Mouse (Mus musculus) telencephalon, adult 2 months (tissue): ENCODE data around the gene Ptrh2.
A peak's percentile ranks its signal among the peaks of the same experiment; 100 is the strongest.

Experiments
- DNase-seq: peaks from one replicate; pipeline ENCODE4 v3.0.0-alpha.2; 2011; ENCODE audit warnings: low read depth, low spot score

Gene Ptrh2

GRCm38 (mm10) chr11:86683395-86684125, at the start of gene Ptrh2, which contains the start of gene Vmp1:
Gene Ptrh2 (plus strand): TSS chr11:86683985.
Gene Vmp1 (minus strand): TSS chr11:86683836.
- peak; percentile 97 for DNase-seq

GRCm38 (mm10) chr11:86634396-86634795, 49.4 kb upstream of the Ptrh2 start:
- no peak for DNase-seq

GRCm38 (mm10) chr11:86637697-86638096, 46.1 kb upstream of the Ptrh2 start:
- DNase-seq = no peak

GRCm38 (mm10) chr11:86641714-86642113, 42.1 kb upstream of the Ptrh2 start:
- no peak for DNase-seq

GRCm38 (mm10) chr11:86644553-86644952, 39.2 kb upstream of the Ptrh2 start:
- DNase-seq = no peak

- peak; percentile 56 for DNase-seq
Measured at GRCm38 (mm10) chr11:86646136-86646834, 37.5 kb upstream of the Ptrh2 start.

- no peak for DNase-seq
Measured at GRCm38 (mm10) chr11:86646885-86647459, 36.8 kb upstream of the Ptrh2 start.

- DNase-seq = no peak
Measured at GRCm38 (mm10) chr11:86647706-86648447, 35.9 kb upstream of the Ptrh2 start.

- DNase-seq = no peak
Measured at GRCm38 (mm10) chr11:86649542-86649941, 34.2 kb upstream of the Ptrh2 start.

- no peak for DNase-seq
Measured at GRCm38 (mm10) chr11:86650676-86651075, 33.1 kb upstream of the Ptrh2 start.

GRCm38 (mm10) chr11:86652578-86652979, 31.2 kb upstream of the Ptrh2 start:
- DNase-seq = no peak

GRCm38 (mm10) chr11:86653446-86653845, 30.3 kb upstream of the Ptrh2 start:
- DNase-seq = peak; percentile 34

GRCm38 (mm10) chr11:86654096-86654495, 29.7 kb upstream of the Ptrh2 start:
- no peak for DNase-seq

- no peak for DNase-seq
Measured at GRCm38 (mm10) chr11:86655671-86656070, 28.1 kb upstream of the Ptrh2 start.

GRCm38 (mm10) chr11:86656849-86657567, 26.8 kb upstream of the Ptrh2 start:
- DNase-seq = no peak

- no peak for DNase-seq
Measured at GRCm38 (mm10) chr11:86657863-86658262, 25.9 kb upstream of the Ptrh2 start.

- no peak for DNase-seq
Measured at GRCm38 (mm10) chr11:86662986-86663895, 20.5 kb upstream of the Ptrh2 start.

- DNase-seq = no peak
Measured at GRCm38 (mm10) chr11:86663977-86664376, 19.8 kb upstream of the Ptrh2 start.

- DNase-seq = peak; percentile 77
Measured at GRCm38 (mm10) chr11:86664406-86664805, 19.4 kb upstream of the Ptrh2 start.

- no peak for DNase-seq
Measured at GRCm38 (mm10) chr11:86667553-86667952, 16.2 kb upstream of the Ptrh2 start.
